Mouse (Mus musculus) hindbrain, embryonic 16.5 days (tissue): ENCODE measurements around the gene Sema7a. TPM values are rescaled to one million over a fixed set of nuclear protein-coding genes. Genes with fewer than 3 reads are reported as not detected.

Experiments used
- ATAC-seq: fragments of 200-750 bp; cut with Nextera tagmentation; 2 replicates; pipeline ENCODE4 v1.8.0; 2017; ENCODE audit warnings: moderate TSS enrichment, moderate library complexity
- H3K27ac ChIP-seq: fragments of 300-500 bp; sonication (generic); 2 replicates; pipeline ENCODE4 v1.5.1; 2014; ENCODE audit warnings: low read depth, mild to moderate bottlenecking, control low read depth, low read length, moderate library complexity
- H3K27me3 ChIP-seq: fragments of 300-500 bp; sonication (generic); replicated peaks from 2 replicates; pipeline ENCODE4 v1.6.1; 2014; ENCODE audit warnings: low read length; ENCODE audit not compliant: control insufficient read depth, insufficient read depth
- H3K36me3 ChIP-seq: fragments of 300-500 bp; sonication (generic); 2 replicates; pipeline ENCODE4 v1.6.1; 2014; ENCODE audit warnings: mild to moderate bottlenecking, low read length, moderate library complexity, mixed read lengths; ENCODE audit not compliant: control insufficient read depth, insufficient read depth
- H3K4me1 ChIP-seq: fragments of 300-500 bp; sonication (generic); 2 replicates; pipeline ENCODE4 v1.6.1; 2014; ENCODE audit warnings: low read depth, low read length; ENCODE audit not compliant: control insufficient read depth, insufficient read depth
- H3K4me2 ChIP-seq: fragments of 300-500 bp; sonication (generic); 2 replicates; pipeline ENCODE4 v1.6.1; 2014; ENCODE audit warnings: mild to moderate bottlenecking, low read length, control low read depth, moderate library complexity
- H3K4me3 ChIP-seq: fragments of 300-500 bp; sonication (generic); 2 replicates; pipeline ENCODE4 v1.5.1; 2014; ENCODE audit warnings: mild to moderate bottlenecking, low read length, control low read depth, moderate library complexity
- H3K9ac ChIP-seq: fragments of 300-500 bp; sonication (generic); 2 replicates; pipeline ENCODE4 v1.6.1; 2014; ENCODE audit warnings: low read depth, mild to moderate bottlenecking, control low read depth, low read length, moderate library complexity
- H3K9me3 ChIP-seq: fragments of 300-500 bp; sonication (generic); 2 replicates; pipeline ENCODE4 v1.6.1; 2014; ENCODE audit warnings: mild to moderate bottlenecking, low read length, moderate library complexity; ENCODE audit not compliant: control insufficient read depth
- WGBS: fragments of 180-500 bp; shearing (Covaris S2); extraction: QIAGEN DNeasy Blood & Tissue Kit; methylation state at CpG from one replicate; pipeline ENCODE4 v1.1.7; 2014; 5-methylcytosine and 5-hydroxymethylcytosine counted together
- polyA plus RNA-seq: library from polyadenylated mRNA; unstranded; fragments of >200 nt; fragmentation: Nextera tagmentation; extraction: Ambion mirVana; gene quantifications from 2 replicates; pipeline ENCODE4 v1.2.1, GENCODE M21; 2015

Sema7a gene
- polyA plus RNA-seq, 1 experiment from 2014 or later: 2.9 TPM

DNA sequence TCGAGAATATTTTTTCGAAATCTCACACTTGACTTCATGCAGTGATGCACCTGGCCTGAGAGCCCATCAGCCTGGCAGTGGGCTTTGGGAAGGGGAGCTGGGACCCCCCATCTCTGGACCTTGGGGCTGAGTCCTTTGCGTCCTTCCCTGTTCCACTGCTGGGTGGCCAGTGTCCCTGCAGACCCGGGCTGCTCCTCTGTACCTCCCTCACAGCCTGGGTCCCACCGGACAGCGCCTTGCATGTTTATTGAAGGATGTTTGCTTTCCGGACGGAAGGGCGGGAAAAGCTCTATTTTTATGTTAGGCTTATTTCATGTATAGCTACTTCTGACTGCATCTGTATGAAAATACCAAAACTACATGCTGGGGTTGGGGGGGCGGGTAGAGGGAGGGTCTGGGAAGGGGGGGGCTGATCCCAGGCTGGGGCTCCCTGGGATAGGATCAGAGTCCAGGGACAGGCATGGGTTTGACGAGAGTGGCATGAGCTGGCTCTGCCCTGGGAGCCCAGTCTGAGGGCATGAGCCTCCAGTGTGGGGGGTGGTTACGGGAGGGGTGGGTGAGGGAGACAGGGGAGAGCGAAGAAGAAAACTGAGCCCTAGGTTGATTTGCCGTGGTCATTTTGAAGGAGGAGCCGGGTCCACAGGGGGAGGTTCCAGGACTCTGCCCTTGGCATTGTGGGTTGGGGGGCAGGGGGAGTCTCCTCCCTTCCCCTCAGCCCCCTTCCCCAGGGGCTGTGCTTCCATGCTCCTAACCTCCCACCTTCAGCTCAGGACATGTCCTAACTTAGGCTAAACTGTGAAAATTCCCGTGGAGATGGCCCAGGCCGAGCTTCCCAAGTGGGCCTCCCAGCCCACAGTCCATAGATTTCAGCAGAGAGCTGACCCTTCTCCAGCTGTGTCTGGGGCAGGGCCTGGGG is 22.2 kb downstream of the Sema7a start:
- H3K4me3 ChIP-seq: no peak overlapping the region
- no peaks in the 10 kb centered on the region for H3K27me3 ChIP-seq
- no peaks in the 10 kb centered on the region; the same call in 1 of the 2 replicates for H3K4me1 ChIP-seq
- H3K27ac ChIP-seq: no peak overlapping the region
- no peak for ATAC-seq
- no peaks in the 10 kb centered on the region for H3K9me3 ChIP-seq
- WGBS: 71% methylated on average over 17 of the region's 17 CpGs
- no peak overlapping the region for H3K9ac ChIP-seq
- peaks cover 21% of the 10 kb centered on the region for H3K36me3 ChIP-seq
- H3K4me2 ChIP-seq: no peak overlapping the region

DNA sequence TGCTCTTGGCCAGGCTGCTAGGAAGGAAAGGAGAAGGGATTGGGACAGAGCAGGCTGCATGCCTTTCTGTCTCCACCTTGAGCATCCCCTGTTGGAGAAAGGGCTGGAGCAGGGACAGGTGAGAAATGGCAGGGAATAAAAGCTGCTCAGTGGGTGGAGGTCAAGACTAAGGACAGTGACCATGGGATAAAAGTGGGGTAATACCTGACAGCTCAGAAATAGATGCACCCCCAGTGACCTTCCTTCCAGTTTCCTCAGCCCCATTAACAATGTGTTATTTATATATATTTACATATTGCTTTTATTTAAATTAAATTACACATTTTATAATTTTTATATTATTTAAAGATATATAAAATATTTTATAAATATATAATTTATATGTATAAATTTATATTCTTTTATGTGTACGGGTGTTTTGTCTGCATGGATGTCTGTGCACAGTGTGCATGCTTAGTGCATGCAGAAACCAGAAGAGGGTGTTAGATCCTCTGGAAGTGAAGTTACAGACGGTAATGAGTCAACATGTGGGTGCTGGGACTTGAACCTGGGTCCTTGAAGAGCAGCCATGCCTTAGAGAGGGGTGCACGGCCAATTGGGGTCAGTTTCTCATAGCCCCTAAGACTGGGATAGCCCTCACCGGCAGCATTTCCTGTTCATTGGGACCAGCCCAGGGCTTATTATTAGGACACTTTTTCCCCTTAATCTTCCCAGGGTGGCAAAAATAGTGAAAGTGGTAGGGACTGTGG is 23.5 kb downstream of the Sema7a start:
- no peaks in the 10 kb centered on the region for H3K27me3 ChIP-seq
- 84% methylated on average over 4 of the region's 4 CpGs for WGBS
- no peak for ATAC-seq

GRCm38 (mm10) chr9:57963998-57964395 is 24.1 kb downstream of the Sema7a start:
- WGBS: 69% methylated on average over 5 of the region's 5 CpGs
- Histone ChIP-seq H3K4me1 (no peaks in the 10 kb centered on the region; the same call in 1 of the 2 replicates), H3K9me3 (no peaks in the 10 kb centered on the region), H3K27ac (no peak overlapping the region), H3K27me3 (no peaks in the 10 kb centered on the region), H3K4me3 (no peak overlapping the region), H3K4me2 (no peak overlapping the region), H3K36me3 (peaks cover 20% of the 10 kb centered on the region), H3K9ac (no peak overlapping the region)
- ATAC-seq: no peak

More for the DNA sequence above, 23.5 kb downstream of the Sema7a start:
- no peaks in the 10 kb centered on the region; the same call in 1 of the 2 replicates for H3K4me1 ChIP-seq
- H3K27ac ChIP-seq: no peak overlapping the region
- no peaks in the 10 kb centered on the region for H3K9me3 ChIP-seq
- peaks cover 20% of the 10 kb centered on the region for H3K36me3 ChIP-seq
- H3K4me2 ChIP-seq: no peak overlapping the region
- no peak overlapping the region for H3K4me3 ChIP-seq
- H3K9ac ChIP-seq: no peak overlapping the region

GRCm38 (mm10) chr9:57964528-57965250 is 24.8 kb downstream of the Sema7a start:
- no peak overlapping the region for H3K27ac ChIP-seq
- ATAC-seq: no peak
- 73% methylated on average over 6 of the region's 6 CpGs for WGBS

DNA sequence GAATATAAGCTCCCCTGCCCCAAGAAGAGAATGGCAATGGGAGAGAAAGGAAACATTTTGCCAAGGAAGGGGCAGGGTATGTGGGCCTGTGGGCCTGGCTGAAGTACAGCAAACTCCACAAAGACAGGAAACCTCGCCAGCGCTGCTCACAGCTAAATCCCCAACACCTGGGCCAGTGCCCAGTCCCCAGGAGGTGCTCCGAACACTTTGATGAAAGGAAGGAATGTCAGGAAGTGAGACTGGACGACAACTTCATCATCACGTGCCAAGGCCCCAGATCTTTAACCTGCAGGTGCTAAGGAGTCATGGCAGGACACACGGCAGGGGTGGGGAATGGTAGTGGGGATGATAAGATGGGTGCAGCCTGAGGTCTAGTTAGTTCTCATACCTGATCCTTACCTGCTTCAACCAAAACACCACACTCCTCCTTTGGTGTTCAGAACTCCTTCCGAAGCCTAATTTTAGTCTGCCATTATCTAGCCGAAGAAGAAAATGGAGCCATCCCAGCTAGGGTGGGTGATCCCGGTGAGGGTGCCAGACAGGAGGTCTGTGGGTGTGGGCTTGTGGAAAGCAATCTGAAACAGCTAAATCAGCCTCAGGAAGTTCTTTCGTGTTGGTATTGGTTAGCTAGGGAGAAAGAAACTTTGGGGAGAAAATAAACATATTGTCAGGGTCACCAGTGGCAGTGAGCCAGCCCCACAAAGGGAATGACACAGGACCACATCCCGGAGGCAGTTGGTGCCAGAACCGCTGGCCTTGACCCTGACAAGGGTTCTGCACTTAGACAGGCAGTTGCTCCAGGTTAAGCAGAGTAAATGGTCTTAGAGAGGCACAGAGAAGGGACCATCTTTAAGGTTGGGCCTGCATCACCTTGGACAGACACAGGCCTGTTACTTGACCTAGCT is 25.6 kb downstream of the Sema7a start:
- WGBS: 69% methylated on average over 12 of the region's 12 CpGs
- Histone ChIP-seq H3K9ac (no peak overlapping the region), H3K36me3 (peaks cover 13% of the 10 kb centered on the region), H3K4me2 (no peak overlapping the region), H3K27ac (no peak overlapping the region), H3K27me3 (no peaks in the 10 kb centered on the region), H3K9me3 (no peaks in the 10 kb centered on the region), H3K4me3 (no peak overlapping the region), H3K4me1 (no peaks in the 10 kb centered on the region; the same call in 1 of the 2 replicates)
- no peak for ATAC-seq

More at GRCm38 (mm10) chr9:57964528-57965250, 24.8 kb downstream of the Sema7a start:
- H3K9ac ChIP-seq: no peak overlapping the region
- H3K9me3 ChIP-seq: no peaks in the 10 kb centered on the region
- no peak overlapping the region for H3K4me3 ChIP-seq
- H3K27me3 ChIP-seq: no peaks in the 10 kb centered on the region
- H3K36me3 ChIP-seq: peaks cover 20% of the 10 kb centered on the region
- H3K4me1 ChIP-seq: no peaks in the 10 kb centered on the region; the same call in 1 of the 2 replicates
- H3K4me2 ChIP-seq: no peak overlapping the region

DNA sequence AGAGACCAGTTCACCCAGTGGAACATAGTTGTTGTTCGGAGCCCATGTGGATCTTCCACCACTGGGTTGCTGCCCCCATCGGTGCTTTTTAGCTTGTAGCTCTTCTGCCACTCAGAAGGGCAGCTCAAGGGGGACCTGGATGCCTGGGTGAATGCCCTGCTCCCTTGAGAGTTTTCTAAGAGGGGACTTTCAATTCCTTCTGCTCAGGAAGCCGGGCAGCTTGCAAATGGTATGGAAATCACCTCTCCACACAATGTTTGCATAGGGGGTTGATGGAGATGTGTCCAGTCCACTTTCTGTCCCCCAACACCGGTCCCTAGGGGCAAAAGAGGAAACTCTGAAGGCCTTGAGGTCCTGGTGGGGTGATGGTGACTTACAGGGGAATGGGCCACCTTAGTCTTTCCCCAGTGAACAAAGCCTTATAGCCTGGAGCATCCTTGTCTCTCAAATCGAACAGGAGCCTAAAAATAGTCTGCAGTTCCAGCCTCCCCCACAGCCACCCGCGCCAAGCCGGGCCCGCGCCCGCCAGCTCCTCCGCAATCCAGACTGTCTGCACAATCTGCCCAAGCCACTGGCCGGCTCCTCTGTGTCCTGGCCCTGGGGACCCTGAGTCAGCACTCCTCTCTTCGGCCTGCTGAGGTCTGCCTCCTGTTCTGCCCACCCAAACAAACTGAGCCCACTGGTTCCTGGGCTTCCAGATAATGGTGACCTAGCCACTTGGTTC is 27.5 kb downstream of the Sema7a start:
- WGBS: 79% methylated on average over 14 of the region's 14 CpGs
- Histone ChIP-seq H3K4me1 (no peaks in the 10 kb centered on the region; the same call in 1 of the 2 replicates), H3K4me2 (no peak overlapping the region), H3K27ac (no peak overlapping the region), H3K9me3 (no peaks in the 10 kb centered on the region), H3K4me3 (no peak overlapping the region), H3K27me3 (no peaks in the 10 kb centered on the region), H3K36me3 (0 out of 2 replicates have a peak, but pooled peaks cover 1% of the 10 kb centered on the region), H3K9ac (no peak overlapping the region)
- ATAC-seq: no peak

- H3K9me3 ChIP-seq: no peaks in the 10 kb centered on the region
- H3K27me3 ChIP-seq: no peaks in the 10 kb centered on the region
- H3K9ac ChIP-seq: no peak overlapping the region
- no peaks in the 10 kb centered on the region for H3K36me3 ChIP-seq
- WGBS: 86% methylated on average over 9 of the region's 9 CpGs
- H3K4me2 ChIP-seq: no peak overlapping the region
- H3K27ac ChIP-seq: no peak overlapping the region
- no peaks in the 10 kb centered on the region; the same call in 1 of the 2 replicates for H3K4me1 ChIP-seq
- no peak for ATAC-seq
- no peak overlapping the region for H3K4me3 ChIP-seq
Measured at GRCm38 (mm10) chr9:57968166-57968771, 28.4 kb downstream of the Sema7a start.
